Mouse (Mus musculus) ES-E14 (cell line): ENCODE measurements around the gene Lmod2. TPM values are rescaled to one million over a fixed set of nuclear protein-coding genes. Genes with fewer than 3 reads are reported as not detected.

ENCODE experiments used
- DNase-seq: peaks from one replicate; pipeline ENCODE4 v3.0.0-alpha.2; 2013; ENCODE audit warnings: low read depth, low spot score
- H3K27ac ChIP-seq: 2 replicates; pipeline ENCODE4 v1.5.1; 2012; ENCODE audit warnings: low read depth, mild to moderate bottlenecking, low read length, moderate library complexity, mixed read lengths; ENCODE audit not compliant: poor library complexity, insufficient read depth, severe bottlenecking
- H3K36me3 ChIP-seq: 2 replicates; pipeline ENCODE4 v1.6.1; 2012; ENCODE audit warnings: mild to moderate bottlenecking, low read length, moderate library complexity, mixed read lengths; ENCODE audit not compliant: control insufficient read depth, poor library complexity, insufficient read depth, severe bottlenecking
- H3K4me1 ChIP-seq, 2 experiments: fragments of 150-350 bp in 1 of 2; sonication (generic) in 1 of 2; 2 replicates each; pipeline ENCODE4 v1.6.1; 2012; ENCODE audit warnings: low read length in 2 of 2, mild to moderate bottlenecking in 1 of 2, mixed read lengths in 1 of 2; ENCODE audit not compliant: control insufficient read depth in 2 of 2, insufficient read depth in 2 of 2, poor library complexity in 1 of 2
- H3K4me3 ChIP-seq, 2 experiments: fragments of 150-350 bp in 1 of 2; sonication (generic) in 1 of 2; 2 replicates each; pipeline ENCODE4 v1.5.1; 2012; ENCODE audit warnings: low read length in 2 of 2, low read depth in 1 of 2, mild to moderate bottlenecking in 1 of 2, mixed read lengths in 1 of 2; ENCODE audit not compliant: insufficient read depth in 1 of 2, poor library complexity in 1 of 2, severe bottlenecking in 1 of 2
- H3K9ac ChIP-seq: 2 replicates; pipeline ENCODE4 v1.6.1; 2012; ENCODE audit warnings: low read depth, mild to moderate bottlenecking, low read length, mixed read lengths; ENCODE audit not compliant: poor library complexity, insufficient read depth, severe bottlenecking
- H3K9me3 ChIP-seq: fragments of 150-350 bp; sonication (generic); 2 replicates; pipeline ENCODE4 v1.6.1; 2012; ENCODE audit warnings: low read depth, mild to moderate bottlenecking, low read length; ENCODE audit not compliant: control insufficient read depth, insufficient read depth
- CHD2 ChIP-seq: IDR thresholded peaks from 2 replicates; pipeline ENCODE4 v1.6.1; 2014; ENCODE audit warnings: mild to moderate bottlenecking, low read depth, low read length, inconsistent platforms
- HCFC1 ChIP-seq: IDR thresholded peaks from 2 replicates; pipeline ENCODE4 v1.6.1; 2012; ENCODE audit warnings: low read length, inconsistent platforms, borderline replicate concordance; ENCODE audit not compliant: insufficient read depth
- MAFK ChIP-seq: IDR thresholded peaks from 2 replicates; pipeline ENCODE4 v1.6.1; 2014; ENCODE audit warnings: mild to moderate bottlenecking, low read depth, low read length, inconsistent platforms; ENCODE audit not compliant: insufficient read depth
- ZC3H11A ChIP-seq: IDR thresholded peaks from 2 replicates; pipeline ENCODE4 v1.6.1; 2012; ENCODE audit warnings: low read depth, mild to moderate bottlenecking, inconsistent platforms, low read length, borderline replicate concordance
- ZNF384 ChIP-seq: IDR thresholded peaks from 2 replicates; pipeline ENCODE4 v1.6.1; 2012; ENCODE audit warnings: low read depth, low read length, inconsistent platforms
- in situ Hi-C, 2 experiments: fragments of 600-800 bp; cut with MboI; formaldehyde crosslinking; loops; one replicate each; pipeline ENCODE4 v1.15.1; 2025; ENCODE audit warnings: low sequenced_read_pairs in 2 of 2, inconsistent platforms in 1 of 2; ENCODE audit not compliant: unreplicated experiment in 2 of 2
- total RNA-seq: library from RNA; depleted of rRNA; stranded (reverse); fragments of 300-350 nt; gene quantifications from 2 replicates; pipeline ENCODE4 v1.2.3, GENCODE M21; 2012

The Lmod2 gene
- total RNA-seq, 1 experiment, result not detected

DNA sequence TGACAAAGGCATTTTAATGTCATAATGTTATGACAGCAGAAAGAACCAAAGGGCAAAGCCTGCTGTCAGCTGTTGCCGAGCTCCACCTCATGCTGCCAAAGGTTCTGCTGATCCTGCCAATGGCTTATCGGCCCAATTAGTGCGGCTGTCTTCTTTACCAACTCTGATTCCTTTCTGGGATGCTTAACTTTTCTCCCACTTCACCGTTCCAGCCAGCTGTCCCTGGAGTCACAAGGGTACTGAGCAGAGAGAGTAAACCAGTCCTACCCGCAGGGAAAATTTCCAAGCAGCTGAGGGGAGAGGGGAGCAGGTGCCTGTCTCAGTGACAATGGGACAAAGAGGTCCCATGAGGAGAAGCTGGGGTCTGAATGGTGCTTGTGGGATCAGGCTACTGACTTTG is 2.1 kb downstream of the Lmod2 start:
- no peaks in the 10 kb centered on the region for H3K9me3 ChIP-seq
- H3K27ac ChIP-seq, result no peak overlapping the region
- no peaks in the 10 kb centered on the region for H3K36me3 ChIP-seq
- TF ChIP-seq ZNF384, result no peak
- TF ChIP-seq MAFK, result no peak
- no peak for TF ChIP-seq ZC3H11A
- no peak for TF ChIP-seq CHD2
- no peak for TF ChIP-seq HCFC1
- H3K9ac ChIP-seq, result no peak overlapping the region
- no peaks in the 10 kb centered on the region for H3K4me1 ChIP-seq
- DNase-seq, result no peak
- no peak overlapping the region for H3K4me3 ChIP-seq
- in situ Hi-C loops, result no loop called here

DNA sequence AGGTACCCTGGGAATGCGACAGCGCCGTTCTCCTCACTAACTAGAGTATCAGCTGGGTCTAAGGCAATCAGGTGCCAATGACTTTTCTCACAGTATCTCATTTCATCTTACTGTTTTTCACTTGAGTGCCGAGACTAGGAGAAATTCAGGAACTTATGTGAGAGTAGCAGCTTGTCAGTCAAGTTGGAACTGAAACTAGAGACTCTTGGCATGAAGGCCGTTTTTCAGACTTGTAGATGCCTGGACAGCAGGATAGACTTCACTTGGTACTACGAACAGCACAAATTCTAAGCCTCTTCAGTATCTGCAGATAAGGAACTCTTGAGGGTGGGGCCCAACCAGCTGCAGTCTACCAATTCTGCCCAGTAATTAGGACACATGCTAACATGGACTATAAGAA is 2.6 kb downstream of the Lmod2 start:
- no peak for DNase-seq
- Histone ChIP-seq H3K27ac (no peak overlapping the region), H3K4me3 (no peak overlapping the region), H3K36me3 (no peaks in the 10 kb centered on the region), H3K4me1 (no peaks in the 10 kb centered on the region), H3K9ac (no peak overlapping the region), H3K9me3 (no peaks in the 10 kb centered on the region)
- TF ChIP-seq HCFC1, result no peak
- no peak for TF ChIP-seq ZC3H11A
- TF ChIP-seq ZNF384, result no peak
- TF ChIP-seq MAFK, result no peak
- no peak for TF ChIP-seq CHD2
- in situ Hi-C loops, result no loop called here

DNA sequence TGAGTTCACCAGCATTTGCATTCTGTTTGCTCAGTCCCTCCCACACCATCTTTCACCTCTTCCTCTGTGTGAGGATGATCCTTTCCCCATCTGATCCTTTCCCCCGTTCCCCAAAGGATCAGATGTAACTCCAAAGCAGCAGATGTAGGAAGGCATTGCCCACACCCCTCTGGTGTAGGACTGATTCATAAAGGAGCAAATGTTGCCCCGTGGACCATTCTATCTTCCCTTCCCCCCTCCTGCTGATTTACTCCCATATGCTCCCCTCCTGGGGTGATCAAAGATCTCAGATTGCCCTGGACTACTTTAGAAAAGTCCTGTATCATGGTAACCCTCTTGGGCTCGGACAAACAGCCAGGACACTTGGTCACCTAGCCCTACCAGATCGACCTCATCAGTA is 3.2 kb downstream of the Lmod2 start:
- in situ Hi-C loops, result no loop called here
- TF ChIP-seq ZNF384 (no peak), MAFK (no peak), CHD2 (no peak), HCFC1 (no peak), ZC3H11A (no peak)
- Histone ChIP-seq H3K36me3 (no peaks in the 10 kb centered on the region), H3K27ac (no peak overlapping the region), H3K9me3 (no peaks in the 10 kb centered on the region), H3K4me1 (no peaks in the 10 kb centered on the region), H3K9ac (no peak overlapping the region), H3K4me3 (no peak overlapping the region)
- DNase-seq, result no peak

DNA sequence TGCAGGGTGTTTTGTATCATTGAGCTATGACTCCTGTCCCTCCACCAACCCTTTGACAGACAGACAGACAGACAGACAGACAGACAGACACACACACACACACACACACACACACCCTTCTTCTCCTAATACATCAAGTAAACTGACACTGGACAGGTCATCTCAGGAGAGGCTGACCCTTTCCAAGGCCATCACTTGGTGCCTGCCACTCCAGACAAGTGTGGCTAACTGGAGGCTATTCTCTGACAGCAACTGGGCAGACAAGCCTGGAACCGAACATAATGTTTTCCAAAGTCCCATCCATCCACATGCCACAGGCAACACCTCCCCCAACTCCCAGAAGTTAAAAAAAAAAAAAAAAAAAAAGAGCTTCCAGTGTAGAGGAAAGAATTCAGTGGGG is 4.1 kb downstream of the Lmod2 start:
- no peak for DNase-seq
- Histone ChIP-seq H3K27ac (no peak overlapping the region), H3K4me3 (no peak overlapping the region), H3K4me1 (no peaks in the 10 kb centered on the region), H3K9ac (no peak overlapping the region), H3K9me3 (no peaks in the 10 kb centered on the region), H3K36me3 (no peaks in the 10 kb centered on the region)
- in situ Hi-C loops, result no loop called here
- TF ChIP-seq MAFK (no peak), ZC3H11A (no peak), HCFC1 (no peak), ZNF384 (no peak), CHD2 (no peak)

DNA sequence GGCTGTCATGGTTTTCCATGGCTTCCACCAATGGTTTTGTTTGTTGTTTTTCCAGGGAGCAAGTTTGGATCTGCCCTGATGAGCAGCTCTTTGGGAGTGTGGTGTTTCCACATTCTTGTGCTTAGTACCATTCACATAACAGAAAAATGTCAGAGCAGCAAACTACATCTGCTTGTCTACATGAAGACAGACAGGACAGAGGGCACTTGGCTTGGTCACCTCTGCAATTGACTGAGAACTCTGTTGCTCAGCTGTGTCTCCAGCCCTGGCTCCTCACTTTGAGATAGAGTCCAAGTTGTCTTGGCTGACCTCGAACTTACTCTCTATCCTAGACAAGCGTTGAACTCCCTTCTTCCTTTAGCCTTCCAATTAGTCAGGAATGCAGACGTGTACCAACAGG is 4.8 kb downstream of the Lmod2 start:
- in situ Hi-C loops, result no loop called here
- DNase-seq, result no peak
- H3K36me3 ChIP-seq, result no peaks in the 10 kb centered on the region
- H3K9ac ChIP-seq, result no peak overlapping the region
- H3K9me3 ChIP-seq, result no peaks in the 10 kb centered on the region
- no peak for TF ChIP-seq HCFC1
- no peak for TF ChIP-seq CHD2
- no peak for TF ChIP-seq ZC3H11A
- no peak for TF ChIP-seq MAFK
- no peak for TF ChIP-seq ZNF384
- no peaks in the 10 kb centered on the region for H3K4me1 ChIP-seq
- H3K4me3 ChIP-seq, result no peak overlapping the region
- no peak overlapping the region for H3K27ac ChIP-seq
